Mouse (Mus musculus) gastrocnemius, postnatal 36 days (tissue): ENCODE measurements around the gene Sucla2. TPM values are rescaled to one million over a fixed set of nuclear protein-coding genes. Genes with fewer than 3 reads are reported as not detected.
A peak's percentile ranks its signal among the peaks of the same experiment; 100 is the strongest.

ENCODE experiments used
- DNase-seq, 2 experiments: peaks; one replicate each; pipeline ENCODE4 v3.0.0; 2022
- intact Hi-C: fragments of 180-260 bp; cut with DNase I; formaldehyde crosslinking; loops from one replicate; pipeline ENCODE4 v1.15.1; 2025
- long read RNA-seq, 2 experiments: library from polyadenylated mRNA; stranded (forward); transcript quantifications; one replicate each; pipeline ENCODE4 v2.0.0; 2021
- total RNA-seq, 2 experiments: library from RNA; stranded (reverse); gene quantifications; 2 replicates each; pipeline ENCODE4 v1.2.3; 2021

Sucla2 gene
- 100 to 1,000 TPM; 486 to 490 TPM for total RNA-seq
- long read RNA-seq, experiment 1, transcript Sucla2-203 (11 exons, 2,229 nt), result major isoform, 694 of 784 reads
- long read RNA-seq, experiment 1, partial matches to known transcripts, result 49 of 784 reads
- long read RNA-seq, experiment 1, other reads (novel, unspliced or antisense), result 40 of 784 reads
- long read RNA-seq, experiment 2, transcript Sucla2-203 (11 exons, 2,229 nt), result major isoform, 786 of 861 reads
- long read RNA-seq, experiment 2, partial matches to known transcripts, result 33 of 861 reads
- long read RNA-seq, experiment 2, other reads (novel, unspliced or antisense), result 40 of 861 reads

GRCm38 (mm10) chr14:73524766-73525448 lies at the start of gene Sucla2:
Gene Sucla2, plus strand, starts transcription at chr14:73525319.
- intact Hi-C loops, result loop anchor here (2.0 kb wide), 1 partner anchor 28 kb away; no protein-coding TSS in a partner anchor
- peak; percentile 91 to 97 for DNase-seq

- DNase-seq, result peak in 1 of 2 experiments; percentile 47
- intact Hi-C loops, result loop anchor here (2.0 to 5.0 kb wide), 3 partner anchors 91 to 368 kb away; partner anchors contain the start of genes Itm2b and Rb1
Measured at GRCm38 (mm10) chr14:73475506-73475905, 49.6 kb upstream of the Sucla2 start.

- no peak for DNase-seq
- intact Hi-C loops, result loop anchor here (5.0 kb wide), 1 partner anchor 369 kb away; no protein-coding TSS in a partner anchor
Measured at GRCm38 (mm10) chr14:73476361-73476934, 48.7 kb upstream of the Sucla2 start.

- intact Hi-C loops, result loop anchor here (5.0 kb wide), 1 partner anchor 370 kb away; no protein-coding TSS in a partner anchor
- DNase-seq, result no peak
Measured at GRCm38 (mm10) chr14:73477077-73477476, 48.0 kb upstream of the Sucla2 start.

- intact Hi-C loops, result loop anchor here (5.0 kb wide), 1 partner anchor 371 kb away; no protein-coding TSS in a partner anchor
- no peak for DNase-seq
Measured at GRCm38 (mm10) chr14:73478321-73478720, 46.8 kb upstream of the Sucla2 start.

GRCm38 (mm10) chr14:73479771-73480170 lies 45.3 kb upstream of the Sucla2 start:
- DNase-seq, result no peak
- intact Hi-C loops, result loop anchor here (5.0 kb wide), 1 partner anchor 372 kb away; no protein-coding TSS in a partner anchor

- intact Hi-C loops, result no loop called here
- no peak for DNase-seq
Measured at GRCm38 (mm10) chr14:73483516-73484229, 41.4 kb upstream of the Sucla2 start.

GRCm38 (mm10) chr14:73484366-73485110 lies 40.6 kb upstream of the Sucla2 start:
- DNase-seq, result no peak
- intact Hi-C loops, result no loop called here

- intact Hi-C loops, result no loop called here
- DNase-seq, result no peak
Measured at GRCm38 (mm10) chr14:73486641-73487040, 38.5 kb upstream of the Sucla2 start.

GRCm38 (mm10) chr14:73493356-73493755 lies 31.8 kb upstream of the Sucla2 start:
- intact Hi-C loops, result no loop called here
- DNase-seq, result no peak

- no peak for DNase-seq
- intact Hi-C loops, result no loop called here
Measured at GRCm38 (mm10) chr14:73494122-73494521, 31.0 kb upstream of the Sucla2 start.

GRCm38 (mm10) chr14:73495753-73496152 lies 29.4 kb upstream of the Sucla2 start:
- intact Hi-C loops, result no loop called here

GRCm38 (mm10) chr14:73501283-73501682 lies 23.8 kb upstream of the Sucla2 start:
- intact Hi-C loops, result no loop called here

More at GRCm38 (mm10) chr14:73495753-73496152, 29.4 kb upstream of the Sucla2 start:
- no peak for DNase-seq

GRCm38 (mm10) chr14:73501721-73502120 lies 23.4 kb upstream of the Sucla2 start:
- intact Hi-C loops, result no loop called here
- no peak for DNase-seq

More at GRCm38 (mm10) chr14:73501283-73501682, 23.8 kb upstream of the Sucla2 start:
- DNase-seq, result no peak

GRCm38 (mm10) chr14:73502591-73503184 lies 22.4 kb upstream of the Sucla2 start:
- intact Hi-C loops, result no loop called here
- DNase-seq, result no peak

GRCm38 (mm10) chr14:73503237-73503933 lies 21.7 kb upstream of the Sucla2 start:
- intact Hi-C loops, result no loop called here
- DNase-seq, result no peak

- no peak for DNase-seq
- intact Hi-C loops, result no loop called here
Measured at GRCm38 (mm10) chr14:73506283-73506682, 18.8 kb upstream of the Sucla2 start.

- intact Hi-C loops, result no loop called here
- no peak for DNase-seq
Measured at GRCm38 (mm10) chr14:73507200-73507599, 17.9 kb upstream of the Sucla2 start.
